Mouse (Mus musculus) gastrocnemius, adult 8-10 months (tissue): Measurements from ENCODE around the gene Ninj2. TPM values are rescaled to one million over a fixed set of nuclear protein-coding genes. Genes with fewer than 3 reads are reported as not detected.
A peak's percentile ranks its signal among the peaks of the same experiment; 100 is the strongest.

ENCODE experiments used
- DNase-seq, 2 experiments: peaks; one replicate each; pipeline ENCODE4 v3.0.0; 2022; ENCODE audit warnings: low spot score in 2 of 2
- total RNA-seq, 4 experiments: library from RNA; stranded (reverse); gene quantifications; 2 replicates each; pipeline ENCODE4 v1.2.4; 2022

Ninj2 gene
- total RNA-seq, 4 experiments from 2014 or later = not detected

DNA sequence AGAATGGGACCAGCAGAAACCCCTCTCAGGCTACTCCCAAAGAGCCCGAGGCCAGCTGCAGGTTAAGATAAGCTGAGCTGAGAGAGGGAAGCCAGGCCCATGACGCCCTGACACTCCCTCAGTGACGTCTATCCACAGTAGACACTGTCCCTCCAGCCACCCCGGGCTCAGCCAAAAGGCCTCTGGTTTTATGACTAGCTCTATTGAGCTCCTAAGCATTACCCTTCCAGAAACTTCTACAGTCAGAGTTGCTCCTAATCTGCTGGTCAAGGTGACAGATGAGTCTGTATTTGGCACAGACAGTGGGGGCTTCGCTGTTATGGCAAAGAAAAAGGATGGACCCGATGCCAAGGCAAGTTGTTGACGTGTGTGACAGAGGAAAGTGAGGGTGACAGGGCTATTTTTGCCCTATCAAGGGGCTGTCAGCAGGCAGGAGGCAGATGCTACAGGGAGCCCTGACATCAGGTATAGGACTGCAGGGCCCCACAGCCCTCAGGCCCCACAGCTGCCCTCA, 81.5 kb downstream of the Ninj2 start:
- DNase-seq = no peak

DNA sequence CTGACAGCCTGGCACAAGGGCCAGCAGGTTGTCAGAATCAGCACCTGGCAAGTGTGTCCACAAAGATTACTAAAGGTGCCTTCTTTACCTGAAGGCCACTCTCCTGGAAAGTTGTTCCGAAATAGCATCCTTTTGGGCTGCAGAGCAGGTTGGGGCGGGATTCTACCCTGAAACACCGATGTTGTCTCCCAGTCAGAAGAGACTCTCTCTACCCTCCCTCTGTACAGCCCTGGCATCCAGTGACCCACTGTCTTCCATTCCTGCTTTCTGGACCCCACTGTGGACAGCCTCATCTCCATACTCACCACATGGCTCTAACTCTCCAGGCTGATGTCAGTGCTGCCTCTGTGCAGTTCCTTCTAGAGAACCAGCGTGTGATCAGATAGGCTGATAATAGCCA, 82.5 kb downstream of the Ninj2 start:
- no peak for DNase-seq

- DNase-seq = no peak
Observed at GRCm38 (mm10) chr6:120179044-120179755, 86.0 kb downstream of the Ninj2 start.

GRCm38 (mm10) chr6:120179756-120180206, 86.6 kb downstream of the Ninj2 start:
- no peak for DNase-seq

GRCm38 (mm10) chr6:120180492-120180891, 87.3 kb downstream of the Ninj2 start:
- DNase-seq = no peak

DNA sequence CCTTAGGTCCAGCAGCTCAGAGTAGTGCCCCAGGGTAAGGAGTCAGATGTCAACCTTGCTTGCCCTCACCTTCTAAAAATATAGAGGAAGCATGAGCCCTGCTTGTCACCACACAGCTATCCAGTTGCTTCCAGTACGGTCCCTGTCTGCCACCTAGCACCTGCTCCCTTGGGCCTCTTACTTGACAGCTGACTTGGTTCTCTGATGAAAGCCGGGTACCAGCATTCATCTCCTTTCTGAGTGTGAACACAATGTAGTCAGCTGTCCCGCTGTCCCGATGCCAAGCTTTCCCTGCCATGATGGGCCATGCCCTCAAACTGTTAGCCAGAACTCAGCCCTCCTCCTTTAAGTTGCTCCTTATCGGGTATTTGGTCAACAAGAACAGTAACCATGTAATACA, 89.0 kb downstream of the Ninj2 start:
- DNase-seq = peak; percentile 63 to 78

- peak; percentile 48 to 61 for DNase-seq
Observed at GRCm38 (mm10) chr6:120183771-120184170, 90.6 kb downstream of the Ninj2 start.

- DNase-seq = no peak
Observed at GRCm38 (mm10) chr6:120185012-120185730, 92.0 kb downstream of the Ninj2 start.

DNA sequence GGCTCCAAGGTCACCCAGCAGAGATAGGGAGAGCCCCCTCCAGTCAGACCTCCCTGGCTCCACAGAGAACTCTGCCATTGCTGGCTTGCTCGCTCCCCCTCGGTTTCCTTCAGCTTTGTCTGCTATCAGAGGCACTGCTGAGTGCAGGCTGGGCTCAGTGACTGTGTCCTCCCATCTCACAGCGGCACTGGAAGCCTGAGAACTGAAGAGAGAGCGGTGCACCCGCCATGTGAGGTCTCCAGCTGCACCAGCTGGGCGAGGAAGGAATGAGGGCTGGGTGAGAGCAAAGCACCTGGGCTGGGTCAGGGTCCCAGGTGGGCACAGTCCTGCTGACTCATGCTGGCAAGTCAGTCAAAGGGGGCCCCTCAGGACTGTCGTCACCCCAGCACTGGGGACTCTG, 92.6 kb downstream of the Ninj2 start:
- no peak for DNase-seq

- DNase-seq = no peak
Observed at GRCm38 (mm10) chr6:120186594-120186993, 93.4 kb downstream of the Ninj2 start.

GRCm38 (mm10) chr6:120187587-120188176, 94.5 kb downstream of the Ninj2 start:
- DNase-seq = no peak

- peak in 1 of 2 experiments; percentile 19 for DNase-seq
Observed at GRCm38 (mm10) chr6:120188376-120189235, 95.5 kb downstream of the Ninj2 start.

DNA sequence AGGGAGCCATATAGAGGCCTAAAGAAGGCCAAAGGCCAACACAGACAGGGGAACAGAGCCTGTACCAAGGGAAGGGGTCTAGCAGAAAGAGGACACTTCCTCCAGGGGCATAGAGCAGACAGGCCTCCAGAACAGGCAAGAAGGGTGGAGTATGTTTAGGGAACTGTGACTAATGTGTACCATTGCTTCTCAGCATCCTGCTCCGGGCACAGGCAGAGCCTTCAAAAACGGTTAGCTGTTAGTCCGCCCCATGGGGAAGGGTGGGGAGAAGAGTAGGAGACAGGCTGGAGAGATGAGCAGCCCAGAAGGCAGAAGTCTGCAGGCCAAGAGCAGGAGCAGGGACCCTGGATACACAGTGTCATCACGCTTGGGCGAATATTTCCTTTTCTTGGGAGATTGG, 96.1 kb downstream of the Ninj2 start:
- DNase-seq = no peak

GRCm38 (mm10) chr6:120190365-120190764, 97.2 kb downstream of the Ninj2 start:
- no peak for DNase-seq

DNA sequence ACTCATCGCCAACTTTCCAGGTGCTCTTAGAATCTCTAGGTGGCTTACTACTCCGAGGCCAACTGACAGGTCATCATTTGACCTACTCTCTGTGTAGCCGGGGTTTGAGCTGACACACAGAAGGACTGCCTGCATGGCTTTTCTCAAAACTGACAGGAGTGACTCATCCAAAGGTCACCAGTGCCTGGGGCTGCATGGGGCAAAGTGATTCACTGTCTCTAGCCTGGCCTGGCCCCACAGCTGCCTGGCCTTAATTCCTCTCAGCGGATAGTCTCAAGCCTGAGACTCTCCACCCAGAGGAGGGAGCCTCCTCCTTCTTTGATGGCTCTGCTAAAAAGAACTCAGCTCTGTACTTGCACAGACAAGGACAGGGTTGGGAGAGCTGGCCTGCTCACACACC, 97.8 kb downstream of the Ninj2 start:
- peak in 1 of 2 experiments; percentile 35 for DNase-seq

DNA sequence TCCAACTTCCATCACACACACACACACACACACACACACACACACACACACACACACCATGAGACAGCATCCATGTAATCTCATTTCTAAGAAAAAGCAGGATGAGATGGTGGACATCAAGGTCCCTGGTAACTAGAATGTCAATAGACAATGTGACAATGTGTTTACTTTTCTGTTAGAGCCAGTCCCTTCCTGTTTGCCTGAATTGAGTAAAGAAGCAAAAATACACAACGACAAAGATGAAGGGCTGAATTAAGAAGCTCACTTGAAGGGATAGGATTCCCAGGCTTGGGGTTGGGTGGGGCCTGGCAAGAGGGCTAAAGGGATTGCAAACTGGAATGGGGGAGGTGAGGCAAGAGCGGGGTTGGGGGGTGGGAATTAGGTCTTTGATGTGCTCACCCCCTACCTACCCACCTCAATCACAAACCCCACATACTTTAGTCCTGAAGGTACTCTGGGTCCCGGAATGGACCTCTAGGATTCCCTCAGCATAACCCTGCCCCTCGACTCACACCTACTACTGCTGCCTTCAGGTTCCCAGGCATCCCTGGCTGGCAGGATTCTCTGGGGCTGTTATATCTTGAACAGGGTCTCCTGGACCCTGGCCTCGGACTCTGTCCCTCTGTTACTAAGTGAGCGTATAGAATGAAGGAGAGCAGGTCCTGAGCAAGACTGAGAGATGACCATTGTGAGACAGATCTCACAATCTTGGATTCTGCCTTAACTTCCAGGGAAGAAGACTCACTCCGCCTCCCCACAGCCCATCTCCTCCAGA, 98.4 kb downstream of the Ninj2 start:
- no peak for DNase-seq

GRCm38 (mm10) chr6:120192211-120192870, 99.2 kb downstream of the Ninj2 start:
- DNase-seq = peak; percentile 73 to 81

GRCm38 (mm10) chr6:120193174-120193573, 100.0 kb downstream of the Ninj2 start:
- peak; percentile 80 to 82 for DNase-seq

- no peak for DNase-seq
Observed at GRCm38 (mm10) chr6:120193793-120194192, 100.6 kb downstream of the Ninj2 start.

GRCm38 (mm10) chr6:120194305-120194704, 101.2 kb downstream of the Ninj2 start:
- DNase-seq = no peak
